17 mouse cellular contexts compared by ENCODE assay signal in the genomic region with DNA sequence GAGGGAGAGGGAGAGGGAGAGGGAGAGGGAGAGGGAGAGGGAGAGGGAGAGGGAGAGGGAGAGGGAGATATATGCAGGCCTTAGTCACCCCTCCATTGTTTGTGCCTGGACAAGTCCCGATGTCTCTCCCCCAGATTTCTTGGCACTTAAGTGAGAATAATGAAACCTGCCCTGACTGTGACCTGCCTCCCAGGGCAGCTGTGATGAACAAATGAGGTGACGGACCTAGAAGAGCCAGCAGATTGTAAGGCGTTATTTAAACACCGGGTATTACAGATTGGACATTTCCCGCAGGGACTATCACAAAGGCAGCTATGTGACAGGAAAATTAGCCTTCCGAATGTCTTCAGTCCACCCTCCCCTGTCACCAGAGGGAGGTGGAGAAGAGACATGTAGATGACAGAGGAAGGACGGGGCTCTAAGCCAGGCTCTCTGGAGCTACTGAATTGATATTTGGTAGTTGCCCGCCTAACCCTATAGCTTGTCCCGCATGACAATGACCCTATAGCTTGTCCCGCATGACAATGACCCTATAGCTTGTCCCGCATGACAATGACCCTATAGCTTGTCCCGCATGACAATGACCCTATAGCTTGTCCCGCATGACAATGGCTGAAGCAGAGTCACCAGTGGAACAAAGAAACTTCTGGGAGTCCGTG.
DNase-seq lines count a peak whose midpoint lies in the region; ATAC-seq and TF ChIP-seq lines count a peak whose summit lies in the region.
"Had no signal": no experiment of that assay in that cellular context is flagged by ENCODE, and none has a peak within 500 bp of the region (broad histone marks: within the 10 kb centered on the region; RNA-seq: fewer than 3 reads in every experiment).

No protein-coding gene starts in this region.

- peak; percentile 22; the same call in 1 of the 2 replicates for ATAC-seq in forebrain, embryonic 13.5 days
- ATAC-seq in forebrain, embryonic 15.5 days (replicated peaks) = no peak
- ATAC-seq in neural tube, embryonic 11.5 days (ENCODE audit: insufficient read depth, low FRiP score, low TSS enrichment) = peak; percentile 53; the same call in 1 of the 2 replicates
- ATAC-seq in neural tube, embryonic 15.5 days (ENCODE audit: low FRiP score) = no peak
- peak; percentile 75 for ATAC-seq in lung, embryonic 16.5 days (ENCODE audit: low read depth)
- no peak for ATAC-seq in midbrain, postnatal 0 days (ENCODE audit: low FRiP score)
- ATAC-seq: liver, embryonic 12.5 days had no signal

- H3K27ac ChIP-seq in forebrain, embryonic 13.5 days = no peak overlapping the region
- H3K27ac ChIP-seq in forebrain, embryonic 15.5 days (replicated peaks) = no peak overlapping the region
- H3K27ac ChIP-seq in neural tube, embryonic 11.5 days (ENCODE audit: low read depth, low read length) = no peak overlapping the region
- H3K27ac ChIP-seq in neural tube, embryonic 15.5 days (replicated peaks) = no peak overlapping the region
- H3K27ac ChIP-seq in lung, embryonic 16.5 days (ENCODE audit: low read length) = no peak overlapping the region
- H3K27ac ChIP-seq in midbrain, postnatal 0 days (ENCODE audit: low read depth, low read length) = no peak overlapping the region
- H3K27ac ChIP-seq: kidney, embryonic 15.5 days; liver, embryonic 12.5 days had no signal

- no peaks in the 10 kb centered on the region for H3K9me3 ChIP-seq in forebrain, embryonic 13.5 days (replicated peaks)
- H3K9me3 ChIP-seq in forebrain, embryonic 15.5 days = no peaks in the 10 kb centered on the region
- H3K9me3 ChIP-seq in neural tube, embryonic 11.5 days (ENCODE audit: control insufficient read depth, low read length) = no peaks in the 10 kb centered on the region
- H3K9me3 ChIP-seq in neural tube, embryonic 15.5 days (replicated peaks) = no peaks in the 10 kb centered on the region
- H3K9me3 ChIP-seq in lung, embryonic 16.5 days (ENCODE audit: control insufficient read depth, low read length) = no peaks in the 10 kb centered on the region
- no peaks in the 10 kb centered on the region for H3K9me3 ChIP-seq in midbrain, postnatal 0 days (ENCODE audit: low read length)
- H3K9me3 ChIP-seq: embryonic facial prominence, embryonic 13.5 days; kidney, embryonic 15.5 days; liver, embryonic 12.5 days had no signal

- H3K4me1 ChIP-seq in forebrain, embryonic 13.5 days = peaks cover 20% of the 10 kb centered on the region
- peaks cover 14% of the 10 kb centered on the region for H3K4me1 ChIP-seq in forebrain, embryonic 15.5 days
- H3K4me1 ChIP-seq in neural tube, embryonic 11.5 days (ENCODE audit: control insufficient read depth, insufficient read depth, low read length) = peaks cover 10% of the 10 kb centered on the region; the same call in 1 of the 2 replicates
- peaks cover 19% of the 10 kb centered on the region for H3K4me1 ChIP-seq in neural tube, embryonic 15.5 days
- peaks cover 17% of the 10 kb centered on the region for H3K4me1 ChIP-seq in lung, embryonic 16.5 days (replicated peaks; ENCODE audit: control insufficient read depth, insufficient read depth, low read length)
- no peaks in the 10 kb centered on the region for H3K4me1 ChIP-seq in midbrain, postnatal 0 days (ENCODE audit: insufficient read depth, low read length)
- H3K4me1 ChIP-seq: liver, embryonic 12.5 days had no signal

- peak; percentile 50 for DNase-seq in neural tube, embryonic 11.5 days (ENCODE audit: low spot score)
- peak; percentile 38 for DNase-seq in midbrain, postnatal 0 days (ENCODE audit: low spot score)
- no peak for DNase-seq in spleen, adult 18-20 months
- no peak for DNase-seq in kidney, postnatal 25 days
- DNase-seq: adrenal gland, postnatal 10 days; cerebellum, postnatal 10 days; gastrocnemius, postnatal 14 days; layer of hippocampus, adult 9-11 months; left cerebral cortex, postnatal 4 days; thymus, adult 2 months had no signal

- no peak overlapping the region for H3K4me3 ChIP-seq in forebrain, embryonic 13.5 days
- H3K4me3 ChIP-seq in forebrain, embryonic 15.5 days = no peak overlapping the region
- no peak overlapping the region for H3K4me3 ChIP-seq in neural tube, embryonic 11.5 days (ENCODE audit: low read depth, low read length)
- H3K4me3 ChIP-seq in neural tube, embryonic 15.5 days (replicated peaks) = no peak overlapping the region
- no peak overlapping the region for H3K4me3 ChIP-seq in lung, embryonic 16.5 days (ENCODE audit: low read length)
- H3K4me3 ChIP-seq in midbrain, postnatal 0 days (ENCODE audit: low read depth, low read length) = no peak overlapping the region
- H3K4me3 ChIP-seq: embryonic facial prominence, embryonic 13.5 days; kidney, embryonic 15.5 days; liver, embryonic 12.5 days had no signal

- H3K4me2 ChIP-seq in forebrain, embryonic 13.5 days = no peak overlapping the region
- no peak overlapping the region for H3K4me2 ChIP-seq in forebrain, embryonic 15.5 days (replicated peaks)
- no peak overlapping the region for H3K4me2 ChIP-seq in neural tube, embryonic 11.5 days (ENCODE audit: low read depth)
- no peak overlapping the region for H3K4me2 ChIP-seq in neural tube, embryonic 15.5 days
- H3K4me2 ChIP-seq in lung, embryonic 16.5 days (ENCODE audit: low read depth, low read length) = no peak overlapping the region
- no peak overlapping the region for H3K4me2 ChIP-seq in midbrain, postnatal 0 days (ENCODE audit: low read depth, low read length, poor library complexity, severe bottlenecking)
- H3K4me2 ChIP-seq: embryonic facial prominence, embryonic 13.5 days; kidney, embryonic 15.5 days; liver, embryonic 12.5 days had no signal

- no peaks in the 10 kb centered on the region for H3K27me3 ChIP-seq in forebrain, embryonic 13.5 days
- H3K27me3 ChIP-seq in forebrain, embryonic 15.5 days = no peaks in the 10 kb centered on the region
- H3K27me3 ChIP-seq in neural tube, embryonic 11.5 days (ENCODE audit: control insufficient read depth, insufficient read depth, low read length) = no peaks in the 10 kb centered on the region
- H3K27me3 ChIP-seq in neural tube, embryonic 15.5 days (replicated peaks) = no peaks in the 10 kb centered on the region; the same call in 1 of the 2 replicates
- no peaks in the 10 kb centered on the region for H3K27me3 ChIP-seq in lung, embryonic 16.5 days (ENCODE audit: control insufficient read depth, insufficient read depth, low read depth, low read length)
- H3K27me3 ChIP-seq in midbrain, postnatal 0 days (ENCODE audit: insufficient read depth, low read length) = no peaks in the 10 kb centered on the region
- H3K27me3 ChIP-seq: embryonic facial prominence, embryonic 13.5 days; kidney, embryonic 15.5 days; liver, embryonic 12.5 days had no signal

- 55% methylated on average over 14 of the region's 14 CpGs for WGBS in forebrain, embryonic 13.5 days
- 54% methylated on average over 14 of the region's 14 CpGs for WGBS in forebrain, embryonic 15.5 days
- 46% methylated on average over 14 of the region's 14 CpGs for WGBS in neural tube, embryonic 11.5 days
- WGBS in neural tube, embryonic 15.5 days = 28% methylated on average over 14 of the region's 14 CpGs
- WGBS in lung, embryonic 16.5 days = 51% methylated on average over 14 of the region's 14 CpGs
- 39% methylated on average over 14 of the region's 14 CpGs for WGBS in midbrain, postnatal 0 days

- peaks cover 3% of the 10 kb centered on the region; the same call in 1 of the 2 replicates for H3K36me3 ChIP-seq in forebrain, embryonic 13.5 days (ENCODE audit: poor library complexity, severe bottlenecking)
- H3K36me3 ChIP-seq in forebrain, embryonic 15.5 days = peaks cover 9% of the 10 kb centered on the region; the same call in 1 of the 2 replicates
- H3K36me3 ChIP-seq in neural tube, embryonic 11.5 days (ENCODE audit: control insufficient read depth, insufficient read depth, low read length) = no peaks in the 10 kb centered on the region; the same call in 1 of the 2 replicates
- H3K36me3 ChIP-seq in neural tube, embryonic 15.5 days = peaks cover 4% of the 10 kb centered on the region; the same call in 1 of the 2 replicates
- H3K36me3 ChIP-seq in lung, embryonic 16.5 days (ENCODE audit: control insufficient read depth, insufficient read depth, low read length) = no peaks in the 10 kb centered on the region
- peaks cover 12% of the 10 kb centered on the region for H3K36me3 ChIP-seq in midbrain, postnatal 0 days (ENCODE audit: insufficient read depth, low read length)
- H3K36me3 ChIP-seq: embryonic facial prominence, embryonic 13.5 days; kidney, embryonic 15.5 days; liver, embryonic 12.5 days had no signal

- H3K9ac ChIP-seq in forebrain, embryonic 13.5 days = no peak overlapping the region
- H3K9ac ChIP-seq in forebrain, embryonic 15.5 days (replicated peaks) = no peak overlapping the region
- H3K9ac ChIP-seq in neural tube, embryonic 11.5 days (ENCODE audit: low read length) = no peak overlapping the region
- no peak overlapping the region for H3K9ac ChIP-seq in neural tube, embryonic 15.5 days (replicated peaks)
- no peak overlapping the region for H3K9ac ChIP-seq in lung, embryonic 16.5 days (ENCODE audit: low read length)
- H3K9ac ChIP-seq in midbrain, postnatal 0 days (replicated peaks; ENCODE audit: low read length, poor library complexity, severe bottlenecking) = no peak overlapping the region
- H3K9ac ChIP-seq: embryonic facial prominence, embryonic 13.5 days; kidney, embryonic 15.5 days; liver, embryonic 12.5 days had no signal

- no peak for TF ChIP-seq CTCF in midbrain, postnatal 0 days (IDR thresholded peaks at IDR 0.05)

Comparison
In these comparisons a context has a peak if more than half of its experiments do, and no peak if none do; other contexts are left out.
1. ATAC-seq: peak in forebrain, embryonic 13.5 days (single experiment), neural tube, embryonic 11.5 days (single experiment) and lung, embryonic 16.5 days (single experiment); none in forebrain, embryonic 15.5 days (single experiment), neural tube, embryonic 15.5 days (single experiment) and midbrain, postnatal 0 days (single experiment).
2. DNase-seq: peak in neural tube, embryonic 11.5 days (single experiment) and midbrain, postnatal 0 days (single experiment); none in spleen, adult 18-20 months (0 of 2) and kidney, postnatal 25 days (0 of 2).